Mouse (Mus musculus) forebrain, postnatal 0 days (tissue): ENCODE results near the gene Hes5. TPM values are rescaled to one million over a fixed set of nuclear protein-coding genes. Genes with fewer than 3 reads are reported as not detected.

Source experiments
- ATAC-seq: fragments of 200-750 bp; cut with Nextera tagmentation; 2 replicates; pipeline ENCODE4 v1.8.0; 2017; ENCODE audit warnings: mild to moderate bottlenecking, moderate library complexity
- DNase-seq: peaks from one replicate; pipeline ENCODE4 v3.0.0-alpha.2; 2015
- H3K27ac ChIP-seq: fragments of 300-500 bp; sonication (generic); 2 replicates; pipeline ENCODE4 v1.5.1; 2014; ENCODE audit warnings: low read depth, mild to moderate bottlenecking, antibody characterized with exemption, low read length, moderate library complexity, mixed read lengths
- H3K27me3 ChIP-seq: fragments of 300-500 bp; sonication (generic); 2 replicates; pipeline ENCODE4 v1.6.1; 2014; ENCODE audit warnings: mild to moderate bottlenecking, low read length, mixed read lengths; ENCODE audit not compliant: insufficient read depth
- H3K36me3 ChIP-seq: fragments of 300-500 bp; sonication (generic); 2 replicates; pipeline ENCODE4 v1.6.1; 2014; ENCODE audit warnings: mild to moderate bottlenecking, moderate library complexity; ENCODE audit not compliant: insufficient read depth
- H3K4me1 ChIP-seq: fragments of 300-500 bp; sonication (generic); 2 replicates; pipeline ENCODE4 v1.6.1; 2014; ENCODE audit warnings: antibody characterized with exemption; ENCODE audit not compliant: insufficient read depth
- H3K4me2 ChIP-seq: fragments of 300-500 bp; sonication (generic); 2 replicates; pipeline ENCODE4 v1.6.1; 2014; ENCODE audit warnings: low read depth, mild to moderate bottlenecking, moderate library complexity
- H3K4me3 ChIP-seq: fragments of 300-500 bp; sonication (generic); 2 replicates; pipeline ENCODE4 v1.5.1; 2014; ENCODE audit warnings: low read depth, low read length, mixed read lengths
- H3K9ac ChIP-seq: fragments of 300-500 bp; sonication (generic); 2 replicates; pipeline ENCODE4 v1.6.1; 2014; ENCODE audit warnings: mild to moderate bottlenecking
- H3K9me3 ChIP-seq: fragments of 300-500 bp; sonication (generic); 2 replicates; pipeline ENCODE4 v1.6.1; 2016; ENCODE audit warnings: low read length
- CTCF ChIP-seq: sonication (generic); IDR thresholded peaks from 2 replicates; pipeline ENCODE4 v1.5.1; 2016; ENCODE audit warnings: antibody characterized with exemption, control low read depth, low read depth
- WGBS: fragments of 180-500 bp; shearing (Covaris S2); extraction: QIAGEN DNeasy Blood & Tissue Kit; methylation state at CpG from one replicate; pipeline ENCODE4 v1.1.7; 2014; 5-methylcytosine and 5-hydroxymethylcytosine counted together
- polyA plus RNA-seq: library from polyadenylated mRNA; unstranded; fragments of >200 nt; fragmentation: Nextera tagmentation; extraction: Ambion mirVana; gene quantifications from 2 replicates; pipeline ENCODE4 v1.2.1, GENCODE M21; 2015
- total RNA-seq: library from RNA; depleted of rRNA; stranded (reverse); fragments of >200 nt; gene quantifications from 2 replicates; pipeline ENCODE4 v1.2.3, GENCODE M21; 2014

Gene Hes5
- total and polyA plus RNA-seq, 2 experiments from 2014 or later, result 100 to 120 TPM

- H3K9me3 ChIP-seq, result no peaks in the 10 kb centered on the region
- ATAC-seq (peak; percentile 95), DNase-seq (peak; percentile 93)
- H3K4me3 ChIP-seq, result peak within 1 kb of the TSS; percentile 74
- no peak for TF ChIP-seq CTCF
- no peaks in the 10 kb centered on the region for H3K27me3 ChIP-seq
- 2% methylated on average over 65 of the region's 66 CpGs for WGBS
- H3K4me2 ChIP-seq, result peak within 1 kb of the TSS; percentile 96
- peak within 1 kb of the TSS; percentile 92 for H3K27ac ChIP-seq
- H3K4me1 ChIP-seq, result peaks cover 27% of the 10 kb centered on the region; the same call in 1 of the 2 replicates
- H3K36me3 ChIP-seq, result no peaks in the 10 kb centered on the region
- H3K9ac ChIP-seq, result peak within 1 kb of the TSS; percentile 80
These were observed 3.3 kb downstream of the Hes5 start, which contains the start of gene Pank4 for GRCm38 (mm10) chr4:154963901-154964580. Pank4 (plus strand) TSS chr4:154964123.

GRCm38 (mm10) chr4:154964581-154965235 is 4.0 kb downstream of the Hes5 start:
- peak overlapping the region; percentile 92 for H3K27ac ChIP-seq
- H3K4me1 ChIP-seq, result peaks cover 27% of the 10 kb centered on the region; the same call in 1 of the 2 replicates
- TF ChIP-seq CTCF, result no peak
- peak overlapping the region; percentile 74 for H3K4me3 ChIP-seq
- peak overlapping the region; percentile 80 for H3K9ac ChIP-seq
- peaks cover 6% of the 10 kb centered on the region for H3K36me3 ChIP-seq
- H3K4me2 ChIP-seq, result peak overlapping the region; percentile 96
- under 1% methylated on average over 31 of the region's 36 CpGs for WGBS
- no peaks in the 10 kb centered on the region for H3K27me3 ChIP-seq
- peak; percentile 48 for DNase-seq
- H3K9me3 ChIP-seq, result no peaks in the 10 kb centered on the region
- ATAC-seq, result no peak

GRCm38 (mm10) chr4:154965856-154966255 is 5.1 kb downstream of the Hes5 start:
- no peak for DNase-seq
- TF ChIP-seq CTCF, result no peak
- Histone ChIP-seq H3K36me3 (peaks cover 18% of the 10 kb centered on the region), H3K4me3 (no peak overlapping the region), H3K27me3 (no peaks in the 10 kb centered on the region), H3K4me2 (no peak overlapping the region), H3K4me1 (peaks cover 21% of the 10 kb centered on the region; the same call in 1 of the 2 replicates), H3K9ac (no peak overlapping the region), H3K9me3 (no peaks in the 10 kb centered on the region), H3K27ac (no peak overlapping the region)
- no peak for ATAC-seq
- 60% methylated on average over 3 of the region's 3 CpGs for WGBS

DNA sequence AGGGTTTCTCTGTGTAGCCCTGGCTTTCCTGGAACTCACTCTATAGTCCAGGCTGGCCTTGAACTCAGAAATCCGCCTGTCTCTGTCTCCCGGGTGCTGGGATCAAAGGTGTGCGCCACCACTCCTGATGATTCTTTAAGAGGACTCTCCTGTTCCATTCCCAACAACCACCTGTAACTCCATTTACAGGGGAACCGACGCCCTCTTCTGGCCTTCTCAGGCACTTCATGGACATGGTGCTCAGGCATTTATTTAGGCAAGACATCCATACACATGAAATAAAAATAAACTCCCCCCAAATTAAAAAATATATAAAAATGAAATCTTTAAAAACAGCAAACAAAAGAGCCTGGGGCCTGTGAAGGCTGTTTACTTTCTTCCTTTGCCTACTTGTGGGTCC is 6.5 kb downstream of the Hes5 start:
- H3K36me3 ChIP-seq, result peaks cover 31% of the 10 kb centered on the region
- WGBS, result 55% methylated on average over 5 of the region's 5 CpGs
- no peak overlapping the region for H3K27ac ChIP-seq
- H3K27me3 ChIP-seq, result no peaks in the 10 kb centered on the region
- peak; percentile 64 for TF ChIP-seq CTCF
- H3K4me3 ChIP-seq, result no peak overlapping the region
- ATAC-seq, result no peak
- peaks cover 17% of the 10 kb centered on the region; the same call in 1 of the 2 replicates for H3K4me1 ChIP-seq
- no peak overlapping the region for H3K4me2 ChIP-seq
- H3K9me3 ChIP-seq, result no peaks in the 10 kb centered on the region
- peak; percentile 73 for DNase-seq
- H3K9ac ChIP-seq, result no peak overlapping the region

- Histone ChIP-seq H3K4me2 (no peak overlapping the region), H3K9ac (no peak overlapping the region), H3K27ac (no peak overlapping the region), H3K36me3 (peaks cover 85% of the 10 kb centered on the region), H3K9me3 (no peaks in the 10 kb centered on the region), H3K4me1 (no peaks in the 10 kb centered on the region), H3K27me3 (no peaks in the 10 kb centered on the region), H3K4me3 (no peak overlapping the region)
- no peak for ATAC-seq
- no peak for DNase-seq
- TF ChIP-seq CTCF, result no peak
- 95% methylated on average over 12 of the region's 12 CpGs for WGBS
These were observed 11.8 kb downstream of the Hes5 start for GRCm38 (mm10) chr4:154972546-154972945.

GRCm38 (mm10) chr4:154974163-154974611 is 13.5 kb downstream of the Hes5 start:
- Histone ChIP-seq H3K27me3 (no peaks in the 10 kb centered on the region), H3K9me3 (no peaks in the 10 kb centered on the region), H3K4me2 (no peak overlapping the region), H3K4me3 (no peak overlapping the region), H3K4me1 (no peaks in the 10 kb centered on the region), H3K9ac (no peak overlapping the region), H3K36me3 (peaks cover 100% of the 10 kb centered on the region), H3K27ac (no peak overlapping the region)
- DNase-seq (no peak), ATAC-seq (no peak)
- TF ChIP-seq CTCF, result no peak
- WGBS, result 84% methylated on average over 11 of the region's 11 CpGs

- H3K4me1 ChIP-seq, result no peaks in the 10 kb centered on the region
These were observed 19.4 kb downstream of the Hes5 start for GRCm38 (mm10) chr4:154980110-154980509.

More at GRCm38 (mm10) chr4:154980110-154980509, 19.4 kb downstream of the Hes5 start:
- DNase-seq (no peak), ATAC-seq (no peak)
- Histone ChIP-seq H3K4me3 (no peak overlapping the region), H3K27ac (no peak overlapping the region), H3K9me3 (no peaks in the 10 kb centered on the region), H3K27me3 (no peaks in the 10 kb centered on the region), H3K9ac (no peak overlapping the region), H3K4me2 (no peak overlapping the region), H3K36me3 (peaks cover 60% of the 10 kb centered on the region)
- 85% methylated on average over 4 of the region's 4 CpGs for WGBS
- peak; percentile 65 for TF ChIP-seq CTCF
